Mouse (Mus musculus) limb, embryonic 14.5 days (tissue): ENCODE data around the gene Chrm4. TPM values are rescaled to one million over a fixed set of nuclear protein-coding genes. Genes with fewer than 3 reads are reported as not detected.

Experiments used
- ATAC-seq: fragments of 200-750 bp; cut with Nextera tagmentation; 2 replicates; pipeline ENCODE4 v1.8.0; 2017; ENCODE audit warnings: low read depth, moderate number of reproducible peaks, moderate TSS enrichment; ENCODE audit not compliant: low FRiP score
- DNase-seq: peaks from one replicate; pipeline ENCODE4 v3.0.0-alpha.2; 2015; ENCODE audit warnings: low spot score
- H3K27ac ChIP-seq: fragments of 300-500 bp; sonication (generic); replicated peaks from 2 replicates; pipeline ENCODE4 v1.5.1; 2014; ENCODE audit warnings: low read depth, mild to moderate bottlenecking, low read length, moderate library complexity, mixed read lengths
- H3K27me3 ChIP-seq: fragments of 300-500 bp; sonication (generic); 2 replicates; pipeline ENCODE4 v1.6.1; 2014; ENCODE audit warnings: low read length, mixed read lengths; ENCODE audit not compliant: control insufficient read depth, insufficient read depth
- H3K36me3 ChIP-seq: fragments of 300-500 bp; sonication (generic); 2 replicates; pipeline ENCODE4 v1.6.1; 2014; ENCODE audit warnings: mild to moderate bottlenecking, low read length, moderate library complexity, mixed read lengths; ENCODE audit not compliant: control insufficient read depth, insufficient read depth
- H3K4me1 ChIP-seq: fragments of 300-500 bp; sonication (generic); 2 replicates; pipeline ENCODE4 v1.6.1; 2014; ENCODE audit warnings: antibody characterized with exemption, low read length, mixed read lengths; ENCODE audit not compliant: control insufficient read depth, insufficient read depth
- H3K4me2 ChIP-seq: fragments of 300-500 bp; sonication (generic); replicated peaks from 2 replicates; pipeline ENCODE4 v1.6.1; 2014; ENCODE audit warnings: low read depth, mild to moderate bottlenecking, low read length, moderate library complexity; ENCODE audit not compliant: severe bottlenecking
- H3K4me3 ChIP-seq: fragments of 300-500 bp; sonication (generic); replicated peaks from 2 replicates; pipeline ENCODE4 v1.5.1; 2014; ENCODE audit warnings: low read length
- H3K9ac ChIP-seq: fragments of 300-500 bp; sonication (generic); 2 replicates; pipeline ENCODE4 v1.6.1; 2014; ENCODE audit warnings: mild to moderate bottlenecking, low read depth, low read length, moderate library complexity; ENCODE audit not compliant: severe bottlenecking
- H3K9me3 ChIP-seq: fragments of 300-500 bp; sonication (generic); 2 replicates; pipeline ENCODE4 v1.6.1; 2016; ENCODE audit warnings: low read length; ENCODE audit not compliant: control insufficient read depth
- POLR2A ChIP-seq: fragments of 200-500 bp; IDR thresholded peaks from 2 replicates; pipeline ENCODE4 v1.8.0; 2012; ENCODE audit warnings: inconsistent platforms, mild to moderate bottlenecking, moderate library complexity, borderline replicate concordance; ENCODE audit not compliant: insufficient read depth, insufficient read length; ENCODE audit errors: extremely low read depth
- WGBS: fragments of 180-500 bp; shearing (Covaris S2); extraction: QIAGEN DNeasy Blood & Tissue Kit; methylation state at CpG from one replicate; pipeline ENCODE4 v1.1.7; 2014; 5-methylcytosine and 5-hydroxymethylcytosine counted together
- polyA plus RNA-seq, 2 experiments: library from polyadenylated mRNA; depleted of rRNA in 1 of 2; stranded (reverse) in 1 of 2; unstranded in 1 of 2; fragments of >200 nt; fragmentation: Nextera tagmentation in 1 of 2; extraction: Ambion mirVana in 1 of 2; gene quantifications; 2 replicates each; pipeline versions ENCODE4 v1.2.1 to v1.2.3; 2012 to 2014

Chrm4 gene
- polyA plus RNA-seq, 2 experiments: 0.17 to 0.47 TPM

- 13% methylated on average over 15 of the region's 15 CpGs for WGBS
- H3K27ac ChIP-seq: peak overlapping the region; percentile 55; the same call in 1 of the 2 replicates
- H3K4me1 ChIP-seq: peaks cover 22% of the 10 kb centered on the region
- no peaks in the 10 kb centered on the region for H3K9me3 ChIP-seq
- H3K4me2 ChIP-seq: peak overlapping the region; percentile 35
- peak overlapping the region; percentile 25 for H3K9ac ChIP-seq
- ATAC-seq: peak; percentile 44
- peak; percentile 26 for DNase-seq
- no peaks in the 10 kb centered on the region for H3K27me3 ChIP-seq
- H3K36me3 ChIP-seq: no peaks in the 10 kb centered on the region
- H3K4me3 ChIP-seq: no peak overlapping the region; the same call in 1 of the 2 replicates
- no peak for TF ChIP-seq POLR2A
Observed at GRCm38 (mm10) chr2:91950275-91951085, 23.4 kb downstream of the Chrm4 start.

- no peak for TF ChIP-seq POLR2A
- WGBS: 25% methylated on average over 5 of the region's 5 CpGs
- H3K27ac ChIP-seq: no peak overlapping the region
- ATAC-seq: no peak
- no peaks in the 10 kb centered on the region for H3K36me3 ChIP-seq
- H3K4me3 ChIP-seq: no peak overlapping the region
- no peaks in the 10 kb centered on the region for H3K27me3 ChIP-seq
- no peak overlapping the region for H3K4me2 ChIP-seq
- H3K9me3 ChIP-seq: no peaks in the 10 kb centered on the region
- no peak overlapping the region for H3K9ac ChIP-seq
- H3K4me1 ChIP-seq: peaks cover 27% of the 10 kb centered on the region
- no peak for DNase-seq
Observed at GRCm38 (mm10) chr2:91953825-91954224, 26.8 kb downstream of the Chrm4 start.

GRCm38 (mm10) chr2:91955121-91955591, 28.1 kb downstream of the Chrm4 start:
- Histone ChIP-seq H3K4me3 (no peak overlapping the region), H3K9ac (no peak overlapping the region), H3K27ac (no peak overlapping the region), H3K27me3 (no peaks in the 10 kb centered on the region), H3K9me3 (no peaks in the 10 kb centered on the region), H3K4me2 (no peak overlapping the region), H3K36me3 (0 out of 2 replicates have a peak, but pooled peaks cover 2% of the 10 kb centered on the region), H3K4me1 (peaks cover 14% of the 10 kb centered on the region)
- no peak for TF ChIP-seq POLR2A
- WGBS: 79% methylated on average over 4 of the region's 4 CpGs
- no peak for ATAC-seq
- no peak for DNase-seq

- no peak for TF ChIP-seq POLR2A
- no peak overlapping the region for H3K4me2 ChIP-seq
- H3K9me3 ChIP-seq: no peaks in the 10 kb centered on the region
- H3K27ac ChIP-seq: no peak overlapping the region
- no peak overlapping the region for H3K4me3 ChIP-seq
- ATAC-seq: no peak
- 74% methylated on average over 6 of the region's 6 CpGs for WGBS
- no peak overlapping the region for H3K9ac ChIP-seq
- 0 out of 2 replicates have a peak, but pooled peaks cover 6% of the 10 kb centered on the region for H3K36me3 ChIP-seq
- no peaks in the 10 kb centered on the region for H3K27me3 ChIP-seq
- H3K4me1 ChIP-seq: peaks cover 7% of the 10 kb centered on the region
- no peak for DNase-seq
Observed at GRCm38 (mm10) chr2:91955875-91956274, 28.8 kb downstream of the Chrm4 start.

GRCm38 (mm10) chr2:91957096-91957495, 30.0 kb downstream of the Chrm4 start:
- H3K27ac ChIP-seq: no peak overlapping the region
- 0 out of 2 replicates have a peak overlapping the region, but pooled peaks have one; percentile 9 for H3K9ac ChIP-seq
- H3K36me3 ChIP-seq: 0 out of 2 replicates have a peak, but pooled peaks cover 6% of the 10 kb centered on the region
- 20% methylated on average over 4 of the region's 4 CpGs for WGBS
- H3K9me3 ChIP-seq: no peaks in the 10 kb centered on the region
- no peak for DNase-seq
- peak; percentile 66; the same call in 1 of the 2 replicates for ATAC-seq
- H3K27me3 ChIP-seq: no peaks in the 10 kb centered on the region
- H3K4me2 ChIP-seq: no peak overlapping the region
- H3K4me3 ChIP-seq: no peak overlapping the region
- peaks cover 13% of the 10 kb centered on the region for H3K4me1 ChIP-seq
- no peak for TF ChIP-seq POLR2A
